In genomic region chr9:97135866-97136265, GRCm38 (mm10) we compare ENCODE assay signal across 21 mouse cellular contexts. TPM values are rescaled to one million over a fixed set of nuclear protein-coding genes. Genes with fewer than 3 reads are reported as not detected.
DNase-seq lines count a peak whose midpoint lies in the region; ATAC-seq lines count a peak whose summit lies in the region.
"Had no signal": no experiment of that assay in that cellular context is flagged by ENCODE, and none has a peak within 500 bp of the region (broad histone marks: within the 10 kb centered on the region; RNA-seq: fewer than 3 reads in every experiment).

No protein-coding gene starts in this region.

- ATAC-seq in frontal cortex, adult (ENCODE audit: low TSS enrichment): peak; percentile 56; the same call in 1 of the 2 replicates
- ATAC-seq: activated CD4-positive, CD25-positive, alpha-beta regulatory T cell, adult 4 months; forebrain, embryonic 13.5 days; forebrain, embryonic 16.5 days; hindbrain, postnatal 0 days; inflammation-experienced regulatory T-cells, adult 6 months; intestine, embryonic 16.5 days had no signal

- no peak for DNase-seq in frontal cortex, postnatal 25 days (ENCODE audit: low spot score in 2 of 2)
- peak; percentile 21 for DNase-seq in gastrocnemius, postnatal 25 days
- DNase-seq in gastrocnemius, postnatal 10 days: no peak
- DNase-seq in lung, adult 18-20 months: peak; percentile 28 to 53
- no peak for DNase-seq in lung, postnatal 10 days
- DNase-seq in brain, adult 2 months (ENCODE audit: low read depth, low spot score): peak; percentile 34
- no peak for DNase-seq in urinary bladder, postnatal 25 days (ENCODE audit: low spot score)
- DNase-seq: adrenal gland, adult 8-10 months; adrenal gland, postnatal 25 days; cerebellum, adult 18-20 months; cerebellum, adult 9-10 months; cerebellum, postnatal 14 days; heart, postnatal 14 days; heart, postnatal 4 days had no signal

RNA-seq across cellular contexts. Expression of gene Slc25a36, which starts 24.9 kb away (rescaled TPM):
- 10 to 100 TPM; 26.4 to 32.5 TPM for total RNA-seq in gastrocnemius, postnatal 25 days (2021)
- total RNA-seq in gastrocnemius, postnatal 10 days (2021): 10 to 100 TPM; 45.3 to 63.2 TPM

Comparison
In these comparisons a context has a peak if more than half of its experiments do, and no peak if none do; other contexts are left out.
1. DNase-seq: peak in gastrocnemius, postnatal 25 days (single experiment), lung, adult 18-20 months (2 of 2) and brain, adult 2 months (single experiment); none in frontal cortex, postnatal 25 days (0 of 2), gastrocnemius, postnatal 10 days (single experiment), lung, postnatal 10 days (single experiment) and urinary bladder, postnatal 25 days (single experiment).